Mouse (Mus musculus): Measurements from ENCODE around the gene Pcsk5.

DNA sequence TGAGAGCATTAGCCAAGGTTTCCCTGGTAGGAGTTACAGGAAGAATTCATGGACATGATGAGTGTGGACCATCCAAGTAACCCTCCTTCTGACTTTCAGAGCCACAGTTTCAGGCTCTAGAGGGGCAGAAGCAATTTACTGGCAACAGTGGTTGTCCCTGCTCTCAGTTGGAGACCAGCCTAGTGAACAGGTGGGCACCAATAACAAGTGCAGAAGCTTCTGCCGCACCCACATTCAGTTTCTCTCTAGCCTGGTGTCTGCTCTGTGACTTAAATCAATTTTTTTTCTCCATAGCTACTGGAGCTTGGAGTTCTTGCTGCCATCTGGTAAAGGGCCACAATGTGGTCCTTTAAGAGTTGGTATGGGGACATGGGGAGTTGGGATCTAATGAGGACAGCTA is 341.3 kb downstream of the Pcsk5 start:
- TF ChIP-seq CTCF (IDR thresholded peaks at IDR 0.05; ENCODE audit: low read depth, low read length) = no peak
- TF ChIP-seq GATA1 (IDR thresholded peaks at IDR 0.05; ENCODE audit: borderline replicate concordance, low read length) = no peak
- TF ChIP-seq POLR2AphosphoS5 (IDR thresholded peaks at IDR 0.05; ENCODE audit: insufficient replicate concordance, low read depth, low read length) = no peak

Measured in G1E (cell line).